Mouse (Mus musculus) heart, embryonic 10.5 days (tissue): ENCODE measurements around the gene Olfr803. TPM values are rescaled to one million over a fixed set of nuclear protein-coding genes. Genes with fewer than 3 reads are reported as not detected.

Experiments used
- DNase-seq: peaks from one replicate; pipeline ENCODE4 v3.0.0-alpha.2; 2017; ENCODE audit warnings: low spot score
- H3K27ac ChIP-seq: fragments of 300-500 bp; sonication (generic); 2 replicates; pipeline ENCODE4 v1.5.1; 2016; ENCODE audit warnings: mild to moderate bottlenecking
- H3K27me3 ChIP-seq: fragments of 300-500 bp; sonication (generic); 2 replicates; pipeline ENCODE4 v1.6.1; 2016; ENCODE audit warnings: mild to moderate bottlenecking; ENCODE audit not compliant: poor library complexity, insufficient read depth, severe bottlenecking
- H3K36me3 ChIP-seq: fragments of 300-500 bp; sonication (generic); 2 replicates; pipeline ENCODE4 v1.6.1; 2016; ENCODE audit warnings: mild to moderate bottlenecking, moderate library complexity
- H3K4me1 ChIP-seq: fragments of 300-500 bp; sonication (generic); 2 replicates; pipeline ENCODE4 v1.6.1; 2016; ENCODE audit warnings: mild to moderate bottlenecking
- H3K4me3 ChIP-seq: fragments of 300-500 bp; sonication (generic); 2 replicates; pipeline ENCODE4 v1.5.1; 2016; ENCODE audit warnings: mild to moderate bottlenecking, moderate library complexity
- H3K9me3 ChIP-seq: fragments of 300-500 bp; sonication (generic); 2 replicates; pipeline ENCODE4 v1.6.1; 2016; ENCODE audit warnings: mild to moderate bottlenecking, moderate library complexity
- WGBS: fragments of 180-500 bp; shearing (Covaris S2); methylation state at CpG from one replicate; pipeline ENCODE4 v1.1.7; 2016; 5-methylcytosine and 5-hydroxymethylcytosine counted together
- microRNA-seq: library from miRNA; unstranded; fragments of <30 nt; microRNA quantifications from one replicate; pipeline ENCODE4, GENCODE M21; 2017
- polyA plus RNA-seq: library from polyadenylated mRNA; unstranded; fragments of >200 nt; fragmentation: Nextera tagmentation; extraction: Ambion mirVana; gene quantifications from 2 replicates; pipeline ENCODE4 v1.2.1, GENCODE M21; 2016

Olfr803 gene
- not detected in 2 replicates for polyA plus RNA-seq

DNA sequence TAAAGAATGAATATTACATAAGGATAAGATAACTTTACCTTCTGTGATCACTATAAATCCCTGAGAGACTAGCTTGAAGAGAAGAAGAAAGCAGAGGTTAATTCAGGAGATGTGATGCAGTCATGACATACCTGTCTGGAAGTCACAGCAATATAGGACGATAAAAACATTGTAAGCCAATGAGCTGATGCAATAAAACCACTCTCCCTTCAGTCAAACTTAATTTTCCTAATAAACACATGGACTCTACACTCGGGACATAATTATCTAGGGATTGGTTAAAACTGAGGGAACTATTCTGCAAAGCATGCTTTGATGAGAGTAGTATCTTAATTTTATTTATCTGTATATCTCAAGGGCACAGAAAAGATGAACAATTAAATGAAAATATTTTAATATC is at the start of gene Olfr803:
Olfr803 (minus strand) TSS at position 101 of the 400 bp plus-strand sequence.
- WGBS = 74% methylated on average over 2 of the region's 2 CpGs
- no peak within 1 kb of the TSS for H3K27ac ChIP-seq
- H3K9me3 ChIP-seq = no peaks in the 10 kb centered on the region
- no peak within 1 kb of the TSS for H3K4me3 ChIP-seq
- H3K4me1 ChIP-seq = no peaks in the 10 kb centered on the region
- H3K36me3 ChIP-seq = no peaks in the 10 kb centered on the region
- no peaks in the 10 kb centered on the region for H3K27me3 ChIP-seq
- no peak for DNase-seq

DNA sequence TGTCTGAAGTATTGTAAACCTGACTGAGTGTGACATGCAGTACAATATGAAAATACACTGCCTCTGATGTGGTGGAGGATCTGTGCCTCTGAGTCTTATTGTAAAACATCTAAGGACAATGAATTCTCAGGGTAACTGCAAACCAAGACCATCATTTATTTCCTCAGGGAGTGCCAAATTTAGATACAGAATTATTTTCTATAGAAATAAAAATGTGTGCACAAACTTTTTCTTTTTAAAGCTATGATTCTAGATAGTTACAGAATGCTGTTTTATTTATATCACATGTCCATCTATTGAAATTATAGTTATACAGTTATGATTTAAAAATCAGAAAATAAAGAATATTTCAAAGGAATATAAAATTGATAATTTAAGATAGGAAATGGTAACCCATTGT is 47.7 kb upstream of the Olfr803 start, which contains the start of gene Olfr806:
Olfr806 (minus strand) TSS at position 101 of the 400 bp plus-strand sequence.
- Histone ChIP-seq H3K4me3 (no peak within 1 kb of the TSS), H3K27me3 (no peaks in the 10 kb centered on the region), H3K27ac (no peak within 1 kb of the TSS), H3K36me3 (no peaks in the 10 kb centered on the region), H3K9me3 (no peaks in the 10 kb centered on the region), H3K4me1 (no peaks in the 10 kb centered on the region)
- no peak for DNase-seq

DNA sequence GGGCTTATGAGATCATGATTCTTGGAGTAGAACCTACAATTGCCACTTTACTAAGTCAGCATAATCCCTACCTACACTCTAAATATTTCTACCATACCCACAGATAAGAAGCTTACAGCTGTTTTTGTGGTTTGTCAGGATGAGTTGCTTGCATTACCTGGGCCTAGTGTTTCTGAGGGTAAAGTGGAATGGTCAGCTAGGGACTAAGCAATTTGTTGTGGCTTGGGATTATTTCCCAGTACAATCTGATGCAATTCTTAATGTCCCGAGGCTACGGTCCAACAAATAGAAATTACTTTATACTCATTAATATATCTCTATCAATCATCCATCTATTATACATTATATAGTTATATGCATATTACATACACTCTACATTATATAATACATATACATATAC is 35.2 kb upstream of the Olfr803 start, which contains the start of gene Olfr805:
Olfr805 (minus strand) TSS at position 101 of the 400 bp plus-strand sequence.
- 94% methylated on average over 2 of the region's 2 CpGs for WGBS
- Histone ChIP-seq H3K9me3 (no peaks in the 10 kb centered on the region), H3K27me3 (no peaks in the 10 kb centered on the region), H3K4me1 (no peaks in the 10 kb centered on the region), H3K4me3 (no peak within 1 kb of the TSS), H3K36me3 (no peaks in the 10 kb centered on the region), H3K27ac (no peak within 1 kb of the TSS)
- DNase-seq = no peak

DNA sequence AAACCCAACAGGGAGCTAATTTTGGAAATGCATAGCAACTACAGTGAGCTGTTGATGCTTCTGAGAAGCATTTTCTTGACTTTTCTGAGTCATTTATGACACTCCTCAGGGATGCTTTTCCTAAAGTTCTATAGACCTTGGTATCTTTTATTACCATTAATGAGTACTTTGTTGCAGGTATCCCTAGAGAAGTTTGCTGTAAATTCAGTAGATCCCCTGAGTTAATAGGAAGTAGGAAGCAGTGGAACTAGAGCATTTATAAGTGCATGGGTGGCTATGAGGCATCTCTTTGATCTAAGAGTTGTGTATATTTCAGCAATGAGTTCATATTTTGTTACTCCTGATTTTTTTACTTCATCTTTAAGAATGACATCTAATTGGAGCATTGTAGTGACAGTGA is 8.8 kb upstream of the Olfr803 start, which contains the start of gene Olfr804:
Olfr804 (plus strand) TSS at position 301 of the 400 bp plus-strand sequence.
- Histone ChIP-seq H3K36me3 (no peaks in the 10 kb centered on the region), H3K27ac (no peak within 1 kb of the TSS), H3K9me3 (no peaks in the 10 kb centered on the region), H3K4me1 (no peaks in the 10 kb centered on the region), H3K27me3 (no peaks in the 10 kb centered on the region), H3K4me3 (no peak within 1 kb of the TSS)
- no peak for DNase-seq

DNA sequence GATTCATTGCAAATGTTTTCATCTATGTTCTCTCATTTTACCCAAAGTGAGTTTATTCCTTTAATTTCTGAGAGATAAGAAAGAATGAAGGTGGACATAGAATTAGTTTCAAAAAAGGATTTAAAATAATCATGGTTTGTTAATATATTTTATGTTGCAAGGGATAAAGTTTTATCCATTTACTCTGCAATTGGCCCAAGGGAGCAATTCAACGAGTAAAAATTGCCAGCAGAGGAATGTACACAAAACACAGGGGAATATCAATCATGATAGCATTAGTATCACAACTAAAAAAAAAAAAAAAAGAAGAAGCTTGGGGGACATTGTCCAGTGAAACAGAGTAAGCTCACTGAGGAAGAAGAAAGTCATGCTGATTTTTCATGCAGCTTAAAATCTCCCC is 6.0 kb downstream of the Olfr803 start, which contains the start of gene Olfr802:
Olfr802 (minus strand) TSS at position 101 of the 400 bp plus-strand sequence.
- DNase-seq = no peak
- 64% methylated on average over 1 of the region's 1 CpGs for WGBS
- H3K4me1 ChIP-seq = no peaks in the 10 kb centered on the region

DNA sequence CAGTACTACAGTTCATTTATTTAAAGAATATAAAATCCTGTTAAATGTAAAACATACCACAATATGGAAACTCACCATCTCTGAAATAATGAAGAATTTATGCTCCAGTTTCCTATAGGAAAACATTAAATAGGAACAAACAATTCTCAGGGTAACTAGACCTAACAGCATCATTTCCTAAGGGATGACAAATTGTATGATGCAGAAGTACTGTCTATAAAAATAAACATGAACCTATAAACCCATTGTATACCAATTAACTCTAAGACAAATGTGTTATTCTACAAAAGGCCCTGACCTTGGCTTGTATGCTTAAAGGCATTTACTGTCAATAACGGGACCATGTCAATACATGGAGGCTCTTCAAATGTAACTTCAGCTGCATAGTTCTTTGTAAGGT is 20.3 kb downstream of the Olfr803 start, which contains the start of gene Olfr801:
Olfr801 (minus strand) TSS at position 101 of the 400 bp plus-strand sequence.
- 62% methylated on average over 1 of the region's 1 CpGs for WGBS
- H3K4me3 ChIP-seq = no peak within 1 kb of the TSS
- no peaks in the 10 kb centered on the region for H3K36me3 ChIP-seq
- no peak within 1 kb of the TSS for H3K27ac ChIP-seq
- H3K9me3 ChIP-seq = no peaks in the 10 kb centered on the region
- H3K4me1 ChIP-seq = no peaks in the 10 kb centered on the region
- no peak for DNase-seq
- no peaks in the 10 kb centered on the region for H3K27me3 ChIP-seq

More for the DNA sequence above, 6.0 kb downstream of the Olfr803 start, which contains the start of gene Olfr802:
- H3K9me3 ChIP-seq = no peaks in the 10 kb centered on the region
- H3K36me3 ChIP-seq = no peaks in the 10 kb centered on the region
- H3K27me3 ChIP-seq = no peaks in the 10 kb centered on the region
- H3K4me3 ChIP-seq = no peak within 1 kb of the TSS
- H3K27ac ChIP-seq = no peak within 1 kb of the TSS

DNA sequence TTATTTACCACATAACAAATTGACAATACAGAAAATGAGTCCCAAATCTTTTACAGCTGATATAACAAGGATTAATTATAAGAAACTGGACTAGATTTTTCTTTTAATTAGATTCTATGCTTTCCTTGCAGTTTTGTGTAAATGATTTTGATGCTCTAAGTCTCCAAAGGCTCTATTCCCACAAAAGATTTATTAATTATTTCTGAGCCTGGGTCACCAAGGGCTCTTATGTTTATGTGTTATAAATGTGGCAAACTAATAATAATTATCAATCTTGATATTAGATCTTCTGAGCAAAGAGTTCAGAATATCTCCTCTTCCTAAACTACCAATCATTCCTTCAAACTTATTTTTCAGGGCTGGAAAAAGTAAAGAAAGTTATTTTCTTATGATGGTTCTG is 36.7 kb downstream of the Olfr803 start, which contains the start of gene Olfr800:
Olfr800 (plus strand) TSS at position 301 of the 400 bp plus-strand sequence.
- Histone ChIP-seq H3K27me3 (no peaks in the 10 kb centered on the region), H3K4me3 (no peak within 1 kb of the TSS), H3K9me3 (no peaks in the 10 kb centered on the region), H3K36me3 (no peaks in the 10 kb centered on the region), H3K4me1 (no peaks in the 10 kb centered on the region), H3K27ac (no peak within 1 kb of the TSS)
- no peak for DNase-seq

DNA sequence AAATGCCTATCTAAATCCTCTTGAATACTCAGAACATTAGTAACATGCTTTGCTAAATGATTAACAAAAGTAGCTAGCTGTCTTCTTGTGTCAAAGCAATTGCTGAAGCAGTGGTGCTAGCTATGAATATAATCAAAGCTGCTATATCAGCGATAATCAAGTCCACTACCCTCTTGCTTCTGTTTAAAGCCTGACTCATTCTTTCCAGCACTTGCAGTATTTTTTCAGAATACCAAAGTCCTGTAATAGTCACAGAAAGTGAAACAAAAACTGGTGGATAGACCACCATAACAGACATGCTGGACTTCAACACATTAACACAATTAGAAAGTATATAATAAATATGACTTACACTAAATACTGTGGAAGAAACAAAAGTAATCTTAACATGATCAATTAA is 42.3 kb downstream of the Olfr803 start:
- no peaks in the 10 kb centered on the region for H3K27me3 ChIP-seq
- H3K4me3 ChIP-seq = no peak overlapping the region
- H3K9me3 ChIP-seq = no peaks in the 10 kb centered on the region
- 69% methylated on average over 1 of the region's 1 CpGs for WGBS
- no peak overlapping the region for H3K27ac ChIP-seq
- no peaks in the 10 kb centered on the region for H3K36me3 ChIP-seq
- DNase-seq = no peak
- H3K4me1 ChIP-seq = no peaks in the 10 kb centered on the region

Small RNA genes lying within 50 kb of the gene (microRNA-seq; reads per million reads assigned to microRNA genes)
- not detected for gene Gm24485

Other genes with a start within 250 kb of the Olfr803 start
- not detected in 2 replicates for gene Olfr787, start 232.4 kb downstream of the Olfr803 start, polyA plus RNA-seq
- not detected in 2 replicates for gene Olfr788, start 223.3 kb downstream of the Olfr803 start, polyA plus RNA-seq
- not detected in 2 replicates for gene Olfr789, start 209.5 kb downstream of the Olfr803 start, polyA plus RNA-seq
- gene Olfr790, start 195.8 kb downstream of the Olfr803 start, polyA plus RNA-seq = not detected in 2 replicates
- gene Olfr791, start 172.5 kb downstream of the Olfr803 start, polyA plus RNA-seq = not detected in 2 replicates
- gene Olfr792, start 155.1 kb downstream of the Olfr803 start, polyA plus RNA-seq = not detected in 2 replicates
- gene Olfr794, start 126.6 kb downstream of the Olfr803 start, polyA plus RNA-seq = not detected in 2 replicates
- gene Olfr796, start 81.7 kb downstream of the Olfr803 start, polyA plus RNA-seq = not detected in 2 replicates
- not detected in 2 replicates for gene Olfr798, start 66.4 kb downstream of the Olfr803 start, polyA plus RNA-seq
- gene Olfr799, start 56.8 kb downstream of the Olfr803 start, polyA plus RNA-seq = not detected in 2 replicates
- not detected in 2 replicates for gene Olfr800, start 36.6 kb downstream of the Olfr803 start, polyA plus RNA-seq
- not detected in 2 replicates for gene Olfr801, start 20.4 kb downstream of the Olfr803 start, polyA plus RNA-seq
- gene Olfr802, start 6.1 kb downstream of the Olfr803 start, polyA plus RNA-seq = not detected in 2 replicates
- not detected in 2 replicates for gene Olfr804, start 8.9 kb upstream of the Olfr803 start, polyA plus RNA-seq
- gene Olfr805, start 35.1 kb upstream of the Olfr803 start, polyA plus RNA-seq = not detected in 2 replicates
- not detected in 2 replicates for gene Olfr806, start 47.6 kb upstream of the Olfr803 start, polyA plus RNA-seq
- not detected in 2 replicates for gene Olfr807, start 63.5 kb upstream of the Olfr803 start, polyA plus RNA-seq
- not detected in 2 replicates for gene Olfr808, start 71.2 kb upstream of the Olfr803 start, polyA plus RNA-seq
- not detected in 2 replicates for gene Olfr809, start 80.4 kb upstream of the Olfr803 start, polyA plus RNA-seq
- gene Olfr810, start 100.6 kb upstream of the Olfr803 start, polyA plus RNA-seq = not detected in 2 replicates
- not detected in 2 replicates for gene Olfr811, start 110.1 kb upstream of the Olfr803 start, polyA plus RNA-seq
- gene Olfr812, start 151.8 kb upstream of the Olfr803 start, polyA plus RNA-seq = not detected in 2 replicates
- not detected in 2 replicates for gene Olfr813, start 161.1 kb upstream of the Olfr803 start, polyA plus RNA-seq
- not detected in 2 replicates for gene Olfr814, start 185.6 kb upstream of the Olfr803 start, polyA plus RNA-seq
- gene Olfr815, start 211.6 kb upstream of the Olfr803 start, polyA plus RNA-seq = not detected in 2 replicates
- gene Olfr816, start 221.3 kb upstream of the Olfr803 start, polyA plus RNA-seq = not detected in 2 replicates